Mouse (Mus musculus) heart, adult 2 months (tissue): ENCODE data around the gene Kdf1. TPM values are rescaled to one million over a fixed set of nuclear protein-coding genes. Genes with fewer than 3 reads are reported as not detected.

Experiments
- DNase-seq, 2 experiments: peaks; one replicate each; pipeline ENCODE4 v3.0.0; 2021
- H3K27ac ChIP-seq: fragments of 200-600 bp; 2 replicates; pipeline ENCODE4 v1.8.1; 2022
- H3K27me3 ChIP-seq: fragments of 200-500 bp; 2 replicates; pipeline ENCODE4 v1.6.1; 2012; ENCODE audit warnings: mild to moderate bottlenecking, low read length, inconsistent platforms, mixed read lengths; ENCODE audit not compliant: control insufficient read depth, insufficient read depth
- H3K36me3 ChIP-seq: fragments of 200-500 bp; 2 replicates; pipeline ENCODE4 v1.6.1; 2012; ENCODE audit warnings: low read length, inconsistent platforms; ENCODE audit not compliant: control insufficient read depth, insufficient read depth
- H3K4me1 ChIP-seq: fragments of 200-500 bp; 2 replicates; pipeline ENCODE4 v1.6.1; 2011; ENCODE audit warnings: low read length; ENCODE audit not compliant: control insufficient read depth, insufficient read depth
- H3K4me3 ChIP-seq: fragments of 200-600 bp; 2 replicates; pipeline ENCODE4 v1.8.1; 2022
- H3K79me2 ChIP-seq: fragments of 200-500 bp; replicated peaks from 2 replicates; pipeline ENCODE4 v1.6.1; 2012; ENCODE audit warnings: mild to moderate bottlenecking, inconsistent platforms, low read length, moderate library complexity, mixed read lengths; ENCODE audit not compliant: control insufficient read depth, insufficient read depth
- H3K9ac ChIP-seq: fragments of 200-500 bp; 2 replicates; pipeline ENCODE4 v1.6.1; 2012; ENCODE audit warnings: low read depth, mild to moderate bottlenecking, control low read depth, inconsistent platforms, low read length, mixed read lengths
- CTCF ChIP-seq: fragments of 200-600 bp; IDR thresholded peaks from 2 replicates; pipeline ENCODE4 v1.8.1; 2022; ENCODE audit warnings: antibody characterized with exemption, mild to moderate bottlenecking, moderate library complexity
- EP300 ChIP-seq: fragments of 200-500 bp; IDR thresholded peaks from 2 replicates; pipeline ENCODE4 v1.6.1; 2011; ENCODE audit warnings: low read depth, low read length, control low read depth; ENCODE audit not compliant: insufficient read depth
- POLR2A ChIP-seq: fragments of 200-500 bp; IDR thresholded peaks from 2 replicates; pipeline ENCODE4 v1.6.1; 2011; ENCODE audit warnings: mild to moderate bottlenecking, low read depth, low read length, control low read depth; ENCODE audit not compliant: insufficient read depth
- WGBS: fragments of 180-500 bp; shearing (Covaris S2); methylation state at CpG from one replicate; pipeline ENCODE4 v1.1.7; 2018; 5-methylcytosine and 5-hydroxymethylcytosine counted together
- intact Hi-C: fragments of 180-260 bp; cut with DNase I; formaldehyde crosslinking; loops from one replicate; pipeline ENCODE4 v1.15.1; 2025
- polyA plus RNA-seq: library from polyadenylated mRNA; depleted of rRNA; stranded (reverse); fragments of >200 nt; gene quantifications from 2 replicates; pipeline ENCODE4 v1.2.3, GENCODE M21; 2012
- total RNA-seq, 2 experiments: library from RNA; stranded (reverse); gene quantifications; 2 replicates each; pipeline ENCODE4 v1.2.3; 2021

Gene Kdf1
- total and polyA plus RNA-seq, 3 experiments: 0.23 TPM; not detected in 2

GRCm38 (mm10) chr4:133498160-133498724 is 20.5 kb upstream of the Kdf1 start, which contains the start of gene Trnp1:
Trnp1 (minus strand) TSS chr4:133498550.
- DNase-seq: peak; percentile 71 to 73
- under 1% methylated on average over 52 of the region's 53 CpGs for whole genome bisulfite sequencing
- Histone ChIP-seq H3K4me3 (peak within 1 kb of the TSS; percentile 57), H3K27me3 (peaks cover 7% of the 10 kb centered on the region; the same call in 1 of the 2 replicates), H3K79me2 (no peaks in the 10 kb centered on the region), H3K4me1 (peaks cover 1% of the 10 kb centered on the region), H3K9ac (peak within 1 kb of the TSS; percentile 64), H3K36me3 (no peaks in the 10 kb centered on the region), H3K27ac (no peak within 1 kb of the TSS)
- intact Hi-C loops: loop anchor here (5.0 kb wide), 1 partner anchor 41 kb away; no protein-coding TSS in a partner anchor
- TF ChIP-seq CTCF: no peak
- no peak for TF ChIP-seq POLR2A
- TF ChIP-seq EP300: no peak

- Histone ChIP-seq H3K27ac (no peak overlapping the region), H3K4me1 (no peaks in the 10 kb centered on the region), H3K4me3 (no peak overlapping the region), H3K27me3 (peaks cover 7% of the 10 kb centered on the region; the same call in 1 of the 2 replicates), H3K79me2 (no peaks in the 10 kb centered on the region), H3K36me3 (no peaks in the 10 kb centered on the region), H3K9ac (no peak overlapping the region)
- intact Hi-C loops: no loop called here
- DNase-seq: no peak
- 45% methylated on average over 7 of the region's 7 CpGs for WGBS
- TF ChIP-seq POLR2A (no peak), EP300 (no peak), CTCF (no peak)
Observed at GRCm38 (mm10) chr4:133501514-133501913, 17.2 kb upstream of the Kdf1 start.

GRCm38 (mm10) chr4:133504300-133504699 is 14.5 kb upstream of the Kdf1 start:
- H3K4me3 ChIP-seq: no peak overlapping the region
- intact Hi-C loops: no loop called here
- H3K9ac ChIP-seq: no peak overlapping the region
- TF ChIP-seq CTCF: no peak
- TF ChIP-seq POLR2A: no peak
- TF ChIP-seq EP300: no peak
- DNase-seq: no peak
- H3K27ac ChIP-seq: no peak overlapping the region
- H3K4me1 ChIP-seq: no peaks in the 10 kb centered on the region
- peaks cover 5% of the 10 kb centered on the region; the same call in 1 of the 2 replicates for H3K27me3 ChIP-seq
- H3K36me3 ChIP-seq: no peaks in the 10 kb centered on the region
- H3K79me2 ChIP-seq: no peaks in the 10 kb centered on the region
- 32% methylated on average over 5 of the region's 5 CpGs for WGBS

- Histone ChIP-seq H3K4me1 (no peaks in the 10 kb centered on the region), H3K36me3 (no peaks in the 10 kb centered on the region), H3K4me3 (no peak overlapping the region), H3K27ac (no peak overlapping the region), H3K79me2 (no peaks in the 10 kb centered on the region), H3K27me3 (peaks cover 5% of the 10 kb centered on the region; the same call in 1 of the 2 replicates), H3K9ac (no peak overlapping the region)
- 49% methylated on average over 9 of the region's 9 CpGs for WGBS
- intact Hi-C loops: no loop called here
- TF ChIP-seq CTCF (no peak), POLR2A (no peak), EP300 (no peak)
- no peak for DNase-seq
Observed at GRCm38 (mm10) chr4:133504755-133505485, 13.8 kb upstream of the Kdf1 start.

DNA sequence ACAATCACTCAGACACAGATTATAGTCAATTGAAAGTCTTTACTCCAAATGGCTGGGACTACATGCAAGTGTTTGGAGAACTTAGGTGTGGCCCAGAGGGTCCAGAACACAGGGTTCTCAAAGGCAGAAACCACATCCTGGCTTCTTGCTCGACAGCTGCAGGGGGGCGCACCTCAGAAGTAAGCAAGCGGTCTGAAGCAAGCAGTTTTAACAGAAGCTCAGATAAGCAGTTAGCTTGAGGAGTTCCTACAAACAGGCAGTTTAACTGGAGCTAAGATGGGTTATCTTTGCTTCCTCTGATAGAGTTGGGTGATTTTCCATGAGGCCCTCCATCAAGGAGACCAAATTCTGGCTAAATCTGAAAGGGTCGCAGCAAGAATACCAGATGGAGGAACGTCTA is 12.2 kb upstream of the Kdf1 start:
- 52% methylated on average over 5 of the region's 5 CpGs for WGBS
- Histone ChIP-seq H3K27ac (no peak overlapping the region), H3K4me3 (no peak overlapping the region), H3K4me1 (no peaks in the 10 kb centered on the region), H3K27me3 (peaks cover 3% of the 10 kb centered on the region; the same call in 1 of the 2 replicates), H3K36me3 (no peaks in the 10 kb centered on the region), H3K79me2 (no peaks in the 10 kb centered on the region), H3K9ac (no peak overlapping the region)
- intact Hi-C loops: no loop called here
- DNase-seq: no peak
- TF ChIP-seq POLR2A: no peak
- no peak for TF ChIP-seq CTCF
- TF ChIP-seq EP300: no peak

DNA sequence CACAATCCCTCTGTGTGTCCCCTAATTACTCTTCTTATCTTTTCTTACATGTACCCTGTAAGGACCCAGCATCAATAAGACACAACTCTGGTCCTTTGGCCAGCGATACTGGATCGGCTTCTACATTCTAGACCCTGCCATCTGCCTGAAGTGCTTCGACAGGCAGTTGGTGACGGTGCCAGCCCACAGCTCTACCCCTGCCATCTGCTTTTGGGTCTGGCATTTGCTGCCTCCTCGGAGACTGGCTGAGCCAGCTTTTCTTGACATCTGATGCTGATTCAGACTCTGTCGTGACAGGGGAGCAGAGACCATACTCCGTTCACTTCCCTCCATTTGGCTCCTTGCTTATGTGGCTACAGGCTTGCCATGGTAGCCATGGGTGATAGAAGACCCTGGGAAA is 9.8 kb upstream of the Kdf1 start:
- Histone ChIP-seq H3K27ac (no peak overlapping the region), H3K36me3 (no peaks in the 10 kb centered on the region), H3K27me3 (no peaks in the 10 kb centered on the region; the same call in 1 of the 2 replicates), H3K9ac (no peak overlapping the region), H3K79me2 (no peaks in the 10 kb centered on the region), H3K4me3 (no peak overlapping the region), H3K4me1 (no peaks in the 10 kb centered on the region)
- no peak for DNase-seq
- TF ChIP-seq CTCF (no peak), POLR2A (no peak), EP300 (no peak)
- WGBS: 80% methylated on average over 7 of the region's 7 CpGs
- intact Hi-C loops: no loop called here
